Mouse (Mus musculus) intestine, embryonic 15.5 days (tissue): Measurements from ENCODE around the gene Spdye4a. TPM values are rescaled to one million over a fixed set of nuclear protein-coding genes. Genes with fewer than 3 reads are reported as not detected.

ENCODE experiments used
- ATAC-seq: fragments of 200-750 bp; cut with Nextera tagmentation; 2 replicates; pipeline ENCODE4 v1.8.0; 2017; ENCODE audit warnings: moderate TSS enrichment, moderate library complexity
- H3K27ac ChIP-seq: fragments of 300-500 bp; sonication (generic); 2 replicates; pipeline ENCODE4 v1.5.1; 2015; ENCODE audit warnings: mild to moderate bottlenecking, inconsistent platforms
- H3K27me3 ChIP-seq: fragments of 300-500 bp; sonication (generic); replicated peaks from 2 replicates; pipeline ENCODE4 v1.6.1; 2015; ENCODE audit warnings: inconsistent platforms
- H3K36me3 ChIP-seq: fragments of 300-500 bp; sonication (generic); 2 replicates; pipeline ENCODE4 v1.6.1; 2015; ENCODE audit warnings: inconsistent platforms
- H3K4me1 ChIP-seq: fragments of 300-500 bp; sonication (generic); replicated peaks from 2 replicates; pipeline ENCODE4 v1.6.1; 2015; ENCODE audit warnings: inconsistent platforms
- H3K4me2 ChIP-seq: fragments of 300-500 bp; sonication (generic); replicated peaks from 2 replicates; pipeline ENCODE4 v1.6.1; 2015; ENCODE audit warnings: mild to moderate bottlenecking, inconsistent platforms
- H3K4me3 ChIP-seq: fragments of 300-500 bp; sonication (generic); replicated peaks from 2 replicates; pipeline ENCODE4 v1.5.1; 2015; ENCODE audit warnings: inconsistent platforms
- H3K9ac ChIP-seq: fragments of 300-500 bp; sonication (generic); 2 replicates; pipeline ENCODE4 v1.6.1; 2015; ENCODE audit warnings: inconsistent platforms
- H3K9me3 ChIP-seq: fragments of 300-500 bp; sonication (generic); 2 replicates; pipeline ENCODE4 v1.6.1; 2016; ENCODE audit warnings: inconsistent platforms
- WGBS: fragments of 180-500 bp; shearing (Covaris S2); methylation state at CpG from one replicate; pipeline ENCODE4 v1.1.7; 2015; 5-methylcytosine and 5-hydroxymethylcytosine counted together
- polyA plus RNA-seq: library from polyadenylated mRNA; unstranded; fragments of >200 nt; fragmentation: Nextera tagmentation; extraction: Ambion mirVana; gene quantifications from 2 replicates; pipeline ENCODE4 v1.2.1, GENCODE M21; 2015

Spdye4a gene
- polyA plus RNA-seq, 1 experiment from 2014 or later, result not detected

DNA sequence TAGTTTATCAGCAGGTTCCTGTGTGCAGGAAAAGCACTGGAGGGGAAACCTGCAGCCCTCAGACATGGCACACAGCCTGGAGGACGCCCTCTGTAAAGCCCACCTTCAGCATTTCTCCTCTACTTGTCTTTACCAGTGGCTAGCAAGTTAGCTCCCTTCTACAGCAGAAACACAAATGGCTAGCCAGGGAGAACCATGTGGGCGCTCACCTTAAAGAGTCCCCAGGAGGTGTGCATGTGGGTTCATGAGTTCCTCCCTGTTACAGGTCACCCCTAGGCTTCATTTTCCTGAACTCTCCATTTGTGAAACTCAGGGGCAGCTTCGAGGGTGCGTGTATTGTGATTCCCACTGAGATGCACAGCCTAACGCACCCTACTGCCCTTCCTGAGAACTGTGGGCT is 29.1 kb upstream of the Spdye4a start:
- Histone ChIP-seq H3K36me3 (peaks cover 15% of the 10 kb centered on the region), H3K4me1 (peaks cover 17% of the 10 kb centered on the region), H3K9ac (no peak overlapping the region), H3K27ac (no peak overlapping the region), H3K9me3 (no peaks in the 10 kb centered on the region), H3K4me3 (no peak overlapping the region), H3K4me2 (no peak overlapping the region), H3K27me3 (peaks cover 69% of the 10 kb centered on the region)
- no peak for ATAC-seq
- 91% methylated on average over 5 of the region's 5 CpGs for WGBS

DNA sequence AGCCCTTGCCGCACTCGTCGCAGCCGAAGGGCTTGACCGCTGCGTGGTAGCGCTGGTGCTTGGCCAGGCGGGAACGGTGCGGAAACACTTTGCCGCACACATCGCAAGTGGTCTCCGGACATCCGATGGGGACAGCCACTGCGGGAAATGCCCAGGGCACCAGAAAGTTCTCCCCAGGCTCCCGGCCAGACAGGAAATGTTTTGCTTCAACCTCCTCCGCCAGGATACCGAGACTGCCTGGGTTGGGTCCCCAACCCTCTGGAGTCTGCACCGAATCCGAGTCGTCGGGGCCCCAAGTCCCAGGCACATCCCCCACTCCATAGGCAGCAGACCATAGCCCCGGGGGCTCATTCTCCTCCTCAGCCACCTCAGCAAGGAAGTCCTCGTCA is 28.4 kb upstream of the Spdye4a start:
- H3K4me1 ChIP-seq, result peaks cover 17% of the 10 kb centered on the region
- 53% methylated on average over 24 of the region's 24 CpGs for WGBS
- peaks cover 69% of the 10 kb centered on the region for H3K27me3 ChIP-seq
- no peaks in the 10 kb centered on the region for H3K9me3 ChIP-seq
- H3K9ac ChIP-seq, result no peak overlapping the region
- peaks cover 15% of the 10 kb centered on the region for H3K36me3 ChIP-seq
- ATAC-seq, result no peak
- H3K27ac ChIP-seq, result no peak overlapping the region
- H3K4me3 ChIP-seq, result peak overlapping the region; percentile 40; the same call in 1 of the 2 replicates
- H3K4me2 ChIP-seq, result peak overlapping the region; percentile 82; the same call in 1 of the 2 replicates

DNA sequence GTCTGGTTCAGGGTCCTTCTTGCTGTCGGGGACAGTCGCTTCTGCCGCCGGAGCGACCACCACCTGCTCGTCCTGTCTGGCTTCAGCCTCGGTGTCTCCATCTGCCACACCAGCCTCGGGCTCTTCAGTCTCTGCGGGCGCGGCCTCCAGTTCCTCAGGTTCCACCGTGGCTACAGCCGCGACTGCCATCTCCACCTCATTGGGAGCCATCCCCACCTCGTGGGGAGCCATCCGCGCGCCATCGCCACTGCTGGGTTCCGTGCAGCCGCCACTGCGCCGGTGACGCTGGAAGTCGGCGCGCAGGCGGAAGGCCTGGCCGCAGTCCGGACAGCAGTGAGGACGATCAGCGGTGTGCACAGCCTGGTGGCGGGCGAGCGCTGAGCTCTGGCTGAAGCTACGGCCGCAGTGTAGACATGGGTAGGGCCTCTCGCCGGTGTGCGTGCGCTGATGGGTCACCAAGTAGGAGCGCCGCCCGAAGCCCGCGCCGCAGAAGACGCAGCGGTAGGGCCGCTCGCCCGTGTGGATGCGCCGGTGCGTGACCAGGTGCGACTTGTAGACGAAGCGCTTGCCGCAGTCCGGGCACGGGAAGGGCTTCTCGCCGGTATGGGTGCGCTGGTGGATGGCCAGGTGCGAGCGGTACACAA is 27.9 kb upstream of the Spdye4a start:
- Histone ChIP-seq H3K4me1 (peaks cover 17% of the 10 kb centered on the region), H3K4me3 (peak overlapping the region; percentile 40), H3K9me3 (no peaks in the 10 kb centered on the region), H3K36me3 (peaks cover 15% of the 10 kb centered on the region), H3K9ac (no peak overlapping the region), H3K27me3 (peaks cover 69% of the 10 kb centered on the region), H3K27ac (no peak overlapping the region), H3K4me2 (peak overlapping the region; percentile 82)
- 46% methylated on average over 66 of the region's 66 CpGs for WGBS
- ATAC-seq, result no peak

DNA sequence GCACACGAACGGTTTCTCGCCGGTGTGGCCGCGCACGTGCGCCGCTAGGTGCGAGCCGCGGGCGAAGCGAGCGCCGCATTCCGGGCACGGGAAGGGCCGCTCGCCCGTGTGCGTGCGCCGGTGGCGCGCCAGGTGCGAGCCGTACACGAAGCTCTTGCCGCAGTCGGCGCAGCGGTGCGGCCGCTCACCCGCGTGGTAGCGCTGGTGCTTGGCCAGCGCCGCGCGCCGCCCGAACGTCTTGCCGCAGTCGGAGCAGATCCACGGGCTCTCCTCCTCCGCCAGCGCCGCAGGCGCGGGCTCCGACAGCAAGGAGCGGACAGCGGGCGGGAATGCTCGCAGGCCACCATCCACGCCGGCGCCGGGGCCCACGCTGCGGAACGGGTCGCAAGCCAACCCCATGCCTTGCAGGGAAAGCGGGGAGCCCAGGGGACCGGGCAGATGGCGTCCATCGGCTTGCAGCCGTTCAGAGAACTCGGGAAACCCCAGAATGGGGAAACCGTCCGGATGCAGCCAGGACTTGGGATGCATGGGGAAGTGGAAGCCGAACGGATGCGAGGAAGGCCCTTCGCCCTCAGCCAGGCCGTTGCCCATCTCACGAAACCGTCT is 27.3 kb upstream of the Spdye4a start:
- no peak overlapping the region for H3K27ac ChIP-seq
- H3K4me2 ChIP-seq, result peak overlapping the region; percentile 82
- no peaks in the 10 kb centered on the region for H3K9me3 ChIP-seq
- 11% methylated on average over 73 of the region's 81 CpGs for WGBS
- peak overlapping the region; percentile 40 for H3K4me3 ChIP-seq
- ATAC-seq, result peak; percentile 10; the same call in 1 of the 2 replicates
- no peak overlapping the region for H3K9ac ChIP-seq
- peaks cover 15% of the 10 kb centered on the region for H3K36me3 ChIP-seq
- peaks cover 17% of the 10 kb centered on the region for H3K4me1 ChIP-seq
- peaks cover 69% of the 10 kb centered on the region for H3K27me3 ChIP-seq

DNA sequence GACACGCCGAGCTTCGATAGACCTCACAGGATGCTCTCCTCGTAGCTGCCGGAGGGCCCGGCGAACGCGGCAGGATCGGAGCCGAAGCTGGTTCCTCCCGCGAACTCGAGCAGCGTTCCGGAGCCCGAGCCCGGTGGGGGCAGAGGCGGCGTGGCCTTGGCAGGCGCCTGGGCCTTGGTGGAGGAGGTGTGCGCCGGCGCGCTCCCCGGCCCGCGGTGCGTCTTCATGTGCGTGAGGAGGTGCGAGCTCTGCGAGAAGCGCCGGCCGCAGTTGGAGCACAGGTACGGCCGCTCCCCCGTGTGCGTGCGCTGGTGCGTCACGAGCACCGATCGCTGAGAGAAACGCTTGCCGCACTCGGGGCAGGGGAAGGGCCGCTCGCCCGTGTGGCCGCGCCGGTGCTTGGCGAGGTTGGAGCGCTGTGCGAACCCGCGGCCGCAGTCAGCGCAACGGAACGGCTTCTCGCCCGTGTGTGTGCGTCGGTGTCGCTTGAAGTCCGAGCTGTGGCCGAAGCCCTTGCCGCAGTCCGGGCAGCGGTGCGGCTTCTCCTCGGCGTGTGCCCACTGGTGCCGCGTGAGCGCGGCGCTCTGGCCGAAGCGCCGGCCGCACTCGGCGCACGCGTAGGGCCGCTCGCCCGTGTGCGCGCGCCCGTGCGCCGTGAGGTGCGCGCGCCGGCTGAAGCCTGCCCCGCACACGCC is 26.6 kb upstream of the Spdye4a start:
- H3K36me3 ChIP-seq, result peaks cover 16% of the 10 kb centered on the region
- H3K27ac ChIP-seq, result no peak overlapping the region
- WGBS, result 7% methylated on average over 101 of the region's 103 CpGs
- H3K27me3 ChIP-seq, result peaks cover 67% of the 10 kb centered on the region
- H3K4me1 ChIP-seq, result peaks cover 17% of the 10 kb centered on the region
- no peak overlapping the region for H3K9ac ChIP-seq
- peak; percentile 34; the same call in 1 of the 2 replicates for ATAC-seq
- H3K4me2 ChIP-seq, result peak overlapping the region; percentile 82
- H3K4me3 ChIP-seq, result peak overlapping the region; percentile 40
- H3K9me3 ChIP-seq, result no peaks in the 10 kb centered on the region

DNA sequence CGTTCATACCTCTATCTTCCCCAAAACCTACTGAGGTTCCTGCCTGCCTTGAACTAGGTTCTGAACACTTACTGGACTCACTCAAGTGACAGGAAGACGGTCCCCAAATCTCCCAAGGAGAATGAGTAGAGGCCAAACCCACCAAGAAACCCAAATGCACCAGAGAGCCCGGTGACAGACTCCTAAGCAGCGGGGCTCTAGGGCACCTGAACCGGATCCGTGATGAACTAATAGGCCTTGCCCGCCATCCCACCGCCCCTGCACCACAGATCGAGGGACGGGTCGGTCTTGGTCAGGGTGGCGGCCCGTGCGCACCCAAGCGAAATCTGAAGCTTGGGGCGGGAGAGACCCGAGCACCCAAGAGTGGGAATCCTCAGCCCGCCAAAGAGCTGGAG is 26.1 kb upstream of the Spdye4a start:
- Histone ChIP-seq H3K36me3 (peaks cover 20% of the 10 kb centered on the region), H3K4me2 (peak overlapping the region; percentile 82; the same call in 1 of the 2 replicates), H3K27me3 (peaks cover 64% of the 10 kb centered on the region), H3K4me3 (peak overlapping the region; percentile 40; the same call in 1 of the 2 replicates), H3K9me3 (no peaks in the 10 kb centered on the region), H3K4me1 (peaks cover 17% of the 10 kb centered on the region), H3K9ac (no peak overlapping the region), H3K27ac (no peak overlapping the region)
- WGBS, result 45% methylated on average over 18 of the region's 18 CpGs
- no peak for ATAC-seq

DNA sequence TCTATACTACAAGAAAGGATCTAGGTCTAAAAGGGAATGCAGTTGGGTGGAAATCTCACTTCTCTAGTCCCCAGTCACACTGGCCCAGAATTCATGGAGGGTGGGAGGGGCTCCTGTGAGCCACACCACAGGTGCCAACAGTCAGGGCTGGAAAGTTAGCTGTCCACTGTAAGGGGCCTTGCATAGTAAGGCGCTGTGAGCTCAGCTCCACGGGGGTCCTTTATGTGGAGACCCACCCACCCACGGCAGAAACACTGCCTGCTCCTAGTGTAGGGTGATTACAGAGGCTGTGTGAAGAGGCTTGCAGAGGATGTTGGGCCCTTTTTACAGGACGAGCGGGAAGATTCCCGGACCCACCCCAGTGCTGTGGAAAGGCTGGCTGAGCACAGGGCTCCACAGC is 25.3 kb upstream of the Spdye4a start:
- ATAC-seq, result no peak
- no peak overlapping the region for H3K27ac ChIP-seq
- no peaks in the 10 kb centered on the region for H3K9me3 ChIP-seq
- peaks cover 24% of the 10 kb centered on the region for H3K36me3 ChIP-seq
- WGBS, result 68% methylated on average over 6 of the region's 6 CpGs
- no peak overlapping the region for H3K4me2 ChIP-seq
- no peak overlapping the region for H3K9ac ChIP-seq
- no peak overlapping the region for H3K4me3 ChIP-seq
- H3K4me1 ChIP-seq, result peaks cover 17% of the 10 kb centered on the region
- peaks cover 60% of the 10 kb centered on the region for H3K27me3 ChIP-seq

DNA sequence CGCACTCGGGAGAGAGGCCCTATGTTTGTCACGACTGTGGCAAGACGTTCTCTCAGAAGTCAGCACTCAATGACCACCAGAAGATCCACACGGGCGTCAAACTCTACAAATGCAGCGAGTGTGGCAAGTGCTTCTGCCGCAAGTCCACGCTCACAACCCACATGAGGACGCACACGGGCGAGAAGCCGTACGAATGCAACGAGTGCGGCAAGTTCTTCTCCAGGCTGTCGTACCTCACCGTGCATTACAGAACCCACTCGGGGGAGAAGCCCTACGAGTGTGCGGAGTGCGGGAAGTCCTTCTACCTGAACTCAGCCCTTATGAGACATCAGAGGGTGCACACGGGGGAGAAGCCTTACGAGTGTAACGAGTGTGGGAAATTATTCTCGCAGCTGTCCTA is 18.2 kb upstream of the Spdye4a start:
- no peaks in the 10 kb centered on the region for H3K4me1 ChIP-seq
- WGBS, result 96% methylated on average over 26 of the region's 26 CpGs
- no peak overlapping the region for H3K4me3 ChIP-seq
- H3K27ac ChIP-seq, result no peak overlapping the region
- H3K4me2 ChIP-seq, result no peak overlapping the region
- H3K27me3 ChIP-seq, result no peaks in the 10 kb centered on the region
- no peak overlapping the region for H3K9ac ChIP-seq
- no peaks in the 10 kb centered on the region for H3K9me3 ChIP-seq
- peaks cover 57% of the 10 kb centered on the region for H3K36me3 ChIP-seq
- no peak for ATAC-seq

DNA sequence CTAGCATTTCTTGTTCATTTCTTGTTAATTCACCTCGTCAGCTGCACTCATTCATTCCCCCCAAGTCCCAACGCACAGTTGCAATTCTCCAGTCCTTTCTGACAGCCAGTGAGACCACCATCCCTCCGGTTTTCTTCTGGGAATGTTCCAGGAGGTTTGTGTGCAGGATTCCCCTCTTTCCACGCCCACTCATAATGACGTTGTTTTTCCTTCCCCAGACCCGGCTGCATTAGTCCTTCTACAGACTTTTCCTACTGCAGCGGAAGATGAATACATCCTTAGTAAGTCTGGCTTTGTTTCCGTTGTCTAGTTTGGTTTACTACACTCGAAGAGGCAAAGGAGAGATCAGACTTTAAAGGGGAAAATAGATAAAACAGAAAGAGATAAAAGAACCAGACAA is 9.3 kb upstream of the Spdye4a start:
- Histone ChIP-seq H3K4me2 (peak overlapping the region; percentile 88), H3K27me3 (no peaks in the 10 kb centered on the region), H3K27ac (no peak overlapping the region), H3K9me3 (no peaks in the 10 kb centered on the region), H3K9ac (peak overlapping the region; percentile 97), H3K4me1 (peaks cover 5% of the 10 kb centered on the region; the same call in 1 of the 2 replicates), H3K4me3 (peak overlapping the region; percentile 95), H3K36me3 (peaks cover 11% of the 10 kb centered on the region)
- 38% methylated on average over 9 of the region's 9 CpGs for WGBS
- ATAC-seq, result no peak

DNA sequence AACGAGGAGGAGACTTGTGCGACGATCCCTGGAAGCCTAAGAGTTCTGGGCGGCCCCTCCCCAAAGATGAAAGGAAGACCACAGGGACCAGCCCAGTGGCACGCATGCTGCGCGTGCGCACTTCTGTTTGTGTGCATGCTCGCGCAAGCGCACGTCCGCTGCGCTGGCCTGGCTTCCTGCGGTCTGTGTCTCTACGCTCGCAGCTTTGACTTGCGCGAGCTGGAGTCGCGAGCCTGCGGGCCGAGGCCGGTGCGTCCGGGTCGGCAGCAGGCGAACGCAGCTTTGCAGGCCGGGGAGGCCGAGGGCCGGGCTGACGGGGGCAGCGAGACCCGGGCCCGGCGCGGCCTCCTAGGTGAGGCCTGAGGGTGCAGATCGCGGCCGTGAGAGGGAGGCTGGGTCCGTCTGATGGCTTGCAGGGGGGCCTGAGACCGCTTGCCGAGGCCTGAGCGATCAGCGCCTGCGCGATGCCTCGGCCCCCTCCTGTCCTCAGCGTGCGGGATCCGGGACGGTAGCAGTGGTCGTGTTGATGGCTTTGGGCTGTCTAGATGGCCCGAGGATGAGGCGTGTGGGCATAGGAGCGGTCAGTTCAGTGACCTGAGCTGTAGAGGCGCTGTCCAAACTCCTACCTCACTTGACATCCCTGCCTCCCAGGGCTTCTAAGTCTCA is 8.5 kb upstream of the Spdye4a start, which contains the start of gene Zfp12:
TSS of gene Zfp12 (plus strand) at position 136 of the 666 bp plus-strand sequence.
- H3K27ac ChIP-seq, result peak within 1 kb of the TSS; percentile 99

DNA sequence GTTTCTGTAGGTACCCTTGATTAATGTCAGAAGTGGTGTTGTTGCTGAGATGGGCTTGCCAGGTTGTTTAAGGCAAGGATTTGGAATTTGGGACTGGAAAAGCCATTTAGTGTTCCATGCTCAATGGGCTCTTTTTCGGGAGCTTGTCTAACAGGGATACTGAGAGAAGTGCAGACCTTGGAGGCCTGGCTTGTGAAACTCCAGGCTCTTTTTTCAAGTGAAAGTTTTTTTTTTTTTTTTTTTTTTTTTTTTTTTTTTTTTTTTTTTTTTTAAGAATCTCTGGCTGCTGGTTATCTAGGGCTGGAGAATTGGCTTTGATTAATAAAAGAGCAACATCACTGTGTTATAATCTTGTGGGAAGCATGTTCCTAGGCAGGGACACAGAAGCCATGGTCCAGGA is 4.4 kb downstream of the Spdye4a start:
- Histone ChIP-seq H3K4me2 (no peak overlapping the region), H3K36me3 (no peaks in the 10 kb centered on the region), H3K9me3 (no peaks in the 10 kb centered on the region), H3K4me1 (no peaks in the 10 kb centered on the region), H3K27me3 (no peaks in the 10 kb centered on the region), H3K4me3 (no peak overlapping the region), H3K9ac (no peak overlapping the region), H3K27ac (no peak overlapping the region)
- 72% methylated on average over 1 of the region's 1 CpGs for WGBS
- ATAC-seq, result no peak

More for the DNA sequence above, 8.5 kb upstream of the Spdye4a start, which contains the start of gene Zfp12:
- Histone ChIP-seq H3K36me3 (peaks cover 4% of the 10 kb centered on the region), H3K9me3 (no peaks in the 10 kb centered on the region), H3K27me3 (no peaks in the 10 kb centered on the region), H3K9ac (peak within 1 kb of the TSS; percentile 97), H3K4me3 (peak within 1 kb of the TSS; percentile 95), H3K4me1 (peaks cover 5% of the 10 kb centered on the region; the same call in 1 of the 2 replicates), H3K4me2 (peak within 1 kb of the TSS; percentile 88)
- peak; percentile 99 for ATAC-seq
- under 1% methylated on average over 58 of the region's 58 CpGs for WGBS

DNA sequence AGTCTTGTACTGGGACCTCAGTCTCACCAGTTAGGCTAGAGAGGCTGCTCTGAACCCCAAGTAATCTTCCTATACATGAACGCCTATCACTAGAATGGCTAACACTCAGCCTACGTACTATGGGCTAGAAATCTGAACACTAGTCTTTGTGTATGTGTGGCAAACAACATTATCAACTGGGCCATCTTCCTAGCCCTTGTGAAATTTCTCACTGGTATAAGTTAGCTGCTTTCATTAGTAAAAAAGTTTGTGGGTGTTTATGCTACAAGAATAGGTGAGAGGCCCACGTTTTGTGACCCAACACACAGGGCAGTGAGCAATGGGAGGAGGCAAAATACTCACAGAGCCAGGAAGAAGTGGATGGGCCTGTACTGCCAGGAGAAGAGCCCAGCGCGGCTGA is 5.7 kb downstream of the Spdye4a start:
- 77% methylated on average over 5 of the region's 5 CpGs for WGBS
- H3K36me3 ChIP-seq, result no peaks in the 10 kb centered on the region

More for the DNA sequence above, 5.7 kb downstream of the Spdye4a start:
- Histone ChIP-seq H3K27ac (no peak overlapping the region), H3K9me3 (no peaks in the 10 kb centered on the region), H3K4me2 (no peak overlapping the region), H3K9ac (no peak overlapping the region), H3K27me3 (no peaks in the 10 kb centered on the region), H3K4me3 (no peak overlapping the region), H3K4me1 (no peaks in the 10 kb centered on the region)
- ATAC-seq, result no peak
